Mouse (Mus musculus): ENCODE measurements around the gene Spaca7.

DNA sequence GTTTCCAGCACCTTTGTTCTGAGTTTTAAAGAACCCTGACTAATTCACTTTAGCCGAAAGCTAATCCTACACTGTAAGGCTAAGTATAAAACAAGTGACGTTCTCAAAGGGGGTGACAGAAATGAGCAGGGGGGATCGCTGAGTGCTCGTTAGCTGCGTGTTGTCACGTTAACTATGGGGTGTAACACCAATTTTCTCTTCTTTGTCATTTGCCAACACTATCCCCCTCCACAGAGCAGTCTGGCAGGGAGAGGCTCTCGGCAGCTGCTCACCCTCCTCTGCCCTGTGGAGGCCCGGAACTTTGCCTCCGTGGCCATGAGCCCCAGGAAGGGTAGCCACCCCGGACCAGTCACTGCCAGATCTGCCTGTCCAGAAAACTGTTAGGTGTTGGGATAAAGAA, 7.3 kb upstream of the Spaca7 start:
- TF ChIP-seq CTCF (IDR thresholded peaks at IDR 0.05; ENCODE audit: insufficient read depth, low read depth, low read length) (no peak), POLR2A (IDR thresholded peaks at IDR 0.05; ENCODE audit: insufficient read depth, low read depth, low read length) (no peak)

Measured in olfactory bulb, adult 2 months (tissue).